Mouse (Mus musculus) cortical plate, adult 2 months (tissue): ENCODE data around the gene Pank4. TPM values are rescaled to one million over a fixed set of nuclear protein-coding genes. Genes with fewer than 3 reads are reported as not detected.

Experiments
- H3K27ac ChIP-seq: fragments of 200-500 bp; 2 replicates; pipeline ENCODE4 v1.5.1; 2012; ENCODE audit warnings: low read length, control low read depth, inconsistent platforms; ENCODE audit not compliant: insufficient read depth
- H3K4me1 ChIP-seq: fragments of 200-500 bp; 2 replicates; pipeline ENCODE4 v1.6.1; 2011; ENCODE audit warnings: low read length; ENCODE audit not compliant: control insufficient read depth, insufficient read depth
- H3K4me3 ChIP-seq: fragments of 200-500 bp; 2 replicates; pipeline ENCODE4 v1.5.1; 2011; ENCODE audit warnings: mild to moderate bottlenecking, low read length, control low read depth; ENCODE audit not compliant: insufficient read depth
- CTCF ChIP-seq: fragments of 200-500 bp; IDR thresholded peaks from 2 replicates; pipeline ENCODE4 v1.5.1; 2011; ENCODE audit warnings: mild to moderate bottlenecking, control low read depth, low read length; ENCODE audit not compliant: insufficient read depth; ENCODE audit errors: extremely low read depth
- POLR2A ChIP-seq: fragments of 200-500 bp; IDR thresholded peaks from 2 replicates; pipeline ENCODE4 v1.6.1; 2011; ENCODE audit warnings: mild to moderate bottlenecking, low read length, control low read depth; ENCODE audit not compliant: insufficient read depth; ENCODE audit errors: extremely low read depth
- polyA plus RNA-seq: library from polyadenylated mRNA; depleted of rRNA; stranded (reverse); fragments of >200 nt; gene quantifications from 2 replicates; pipeline ENCODE4 v1.2.3, GENCODE M21; 2012

The Pank4 gene
- polyA plus RNA-seq, 1 experiment: 64.5 TPM

DNA sequence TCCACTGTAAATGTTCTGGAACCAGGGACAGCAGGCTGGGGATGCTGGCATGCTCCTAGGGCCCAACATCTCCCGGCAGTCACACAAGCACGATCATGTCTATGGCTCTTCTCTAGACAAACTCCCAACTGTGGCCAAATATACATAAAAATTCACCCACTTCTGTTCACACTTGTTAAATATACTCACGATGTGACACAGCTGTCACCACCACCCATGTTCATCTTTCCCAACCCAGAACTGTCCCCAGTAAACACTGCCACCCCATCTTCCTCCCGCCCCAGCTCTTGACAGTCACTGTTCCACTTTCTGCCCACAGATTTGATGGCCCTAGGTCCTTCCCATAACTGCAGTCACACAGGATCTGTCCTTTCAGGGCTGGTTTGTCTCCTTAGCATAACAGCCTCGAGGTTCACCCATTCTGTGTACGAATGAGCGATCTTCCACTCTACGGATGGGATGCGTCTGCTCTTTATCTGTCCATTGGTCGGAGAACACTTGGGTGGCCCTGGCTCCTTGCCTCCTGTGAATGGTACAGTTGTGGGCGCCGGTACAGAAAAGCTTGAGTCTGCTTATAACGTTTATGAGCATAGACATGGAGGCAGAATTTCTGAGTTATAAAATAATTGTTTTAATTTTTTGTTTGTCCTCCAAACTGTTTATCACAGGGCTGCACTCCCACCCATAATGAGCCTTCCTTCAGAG, 6.5 kb upstream of the Pank4 start:
- H3K4me1 ChIP-seq: peaks cover 2% of the 10 kb centered on the region
- H3K27ac ChIP-seq: no peak overlapping the region
- TF ChIP-seq CTCF (no peak), POLR2A (no peak)
- no peak overlapping the region for H3K4me3 ChIP-seq

DNA sequence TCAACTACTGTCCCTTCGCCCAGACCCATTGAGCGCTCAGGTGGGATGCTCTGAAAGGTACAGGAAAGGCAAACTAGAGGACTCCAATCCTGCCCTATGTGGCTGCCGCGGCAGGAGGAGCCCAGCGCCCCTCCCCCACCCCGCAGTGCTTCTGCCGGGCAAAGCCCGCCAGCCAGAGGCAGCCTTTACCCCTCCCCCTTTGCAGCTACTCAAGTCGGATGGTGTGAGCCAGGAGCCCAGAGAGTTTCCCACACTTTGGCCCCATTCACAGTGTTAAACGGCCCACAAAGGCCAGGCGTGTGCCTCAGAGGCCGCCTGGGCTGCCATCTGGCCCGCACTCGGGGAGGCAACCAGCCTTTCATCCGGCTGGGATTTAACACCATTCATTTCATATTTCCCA, 5.8 kb upstream of the Pank4 start:
- H3K27ac ChIP-seq: no peak overlapping the region
- TF ChIP-seq CTCF (no peak), POLR2A (no peak)
- H3K4me3 ChIP-seq: no peak overlapping the region
- H3K4me1 ChIP-seq: peaks cover 2% of the 10 kb centered on the region

DNA sequence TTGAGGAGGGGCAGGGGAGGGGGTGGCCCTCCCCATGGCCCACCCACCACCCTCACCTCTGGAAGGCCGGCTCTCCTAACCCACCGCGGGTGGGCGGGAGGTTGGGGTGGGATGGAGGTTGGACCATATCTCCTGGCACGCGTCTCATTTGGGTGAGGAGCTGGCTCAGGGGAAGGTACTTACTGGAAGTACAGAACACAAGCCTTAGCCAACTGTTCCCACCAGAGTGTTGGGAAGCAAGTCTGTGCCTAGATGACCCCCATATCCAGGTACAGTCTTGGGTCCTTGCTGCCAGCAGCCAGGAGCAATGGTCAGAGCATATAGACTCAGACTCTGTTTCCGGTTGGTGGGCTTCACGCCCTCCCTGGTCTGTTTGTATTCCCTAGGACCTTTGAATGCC, 5.3 kb upstream of the Pank4 start:
- TF ChIP-seq CTCF: no peak
- no peak for TF ChIP-seq POLR2A
- Histone ChIP-seq H3K4me3 (no peak overlapping the region), H3K27ac (no peak overlapping the region), H3K4me1 (peaks cover 2% of the 10 kb centered on the region)

DNA sequence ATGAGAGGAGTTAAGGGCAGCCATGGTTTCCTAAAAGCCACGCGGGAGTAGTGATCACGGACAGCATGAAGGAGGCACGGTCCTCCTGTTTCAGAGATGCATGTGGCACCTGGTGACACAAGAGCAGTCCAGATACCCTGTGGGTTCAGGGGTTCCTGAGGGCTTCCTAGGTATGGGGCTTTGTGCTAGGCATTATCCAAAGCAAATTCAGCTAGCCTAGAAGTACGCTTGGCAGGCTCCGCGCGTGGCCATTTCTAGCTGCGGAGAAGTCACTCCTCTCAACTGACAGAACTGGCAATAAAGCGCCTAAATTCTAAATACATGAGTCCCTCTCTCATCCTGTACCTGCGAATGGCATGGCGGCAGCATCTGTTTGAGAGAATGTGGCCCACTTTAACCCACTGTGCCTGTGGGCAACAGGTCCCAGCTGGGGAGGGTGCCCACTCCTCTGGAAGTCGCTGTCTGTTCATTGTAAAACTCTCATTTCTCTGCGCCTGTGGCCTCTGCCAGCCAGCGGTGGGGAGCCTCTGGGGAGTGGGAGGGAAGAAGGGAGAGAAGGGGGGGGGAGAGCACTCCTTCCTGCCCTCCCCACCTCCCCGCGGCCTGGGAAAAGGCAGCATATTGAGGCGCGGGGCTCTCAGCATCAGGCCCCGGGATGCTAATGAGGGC, 3.8 kb upstream of the Pank4 start:
- 0 out of 2 replicates have a peak overlapping the region, but pooled peaks have one; percentile 62 for H3K27ac ChIP-seq

DNA sequence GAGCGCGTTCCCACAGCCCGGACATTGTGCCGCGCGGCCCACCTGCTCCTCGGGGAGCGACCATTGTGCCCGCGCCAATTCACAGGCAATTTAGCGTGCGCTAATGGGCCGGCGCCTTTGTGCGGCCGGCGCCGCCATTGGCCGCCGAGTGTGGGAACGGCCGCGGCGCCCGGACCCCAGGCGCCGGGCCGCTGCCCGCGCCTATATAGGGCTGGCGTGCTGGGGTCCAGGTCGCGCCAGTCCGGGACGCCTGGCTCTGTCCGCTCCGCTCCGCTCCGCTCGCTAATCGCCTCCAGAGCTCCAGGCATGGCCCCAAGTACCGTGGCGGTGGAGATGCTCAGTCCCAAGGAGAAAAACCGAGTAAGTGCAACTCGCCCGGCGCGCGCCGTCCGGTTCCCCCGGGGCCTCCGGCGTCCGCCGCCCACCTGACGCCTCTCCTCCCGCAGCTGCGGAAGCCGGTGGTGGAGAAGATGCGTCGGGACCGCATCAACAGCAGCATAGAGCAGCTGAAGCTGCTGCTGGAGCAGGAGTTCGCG, 3.2 kb upstream of the Pank4 start, which contains the start of gene Hes5:
Hes5 (plus strand) TSS at position 234 of the 536 bp plus-strand sequence.
- peaks cover 4% of the 10 kb centered on the region for H3K4me1 ChIP-seq
- TF ChIP-seq CTCF: no peak
- TF ChIP-seq POLR2A: peak; percentile 65
- peak within 1 kb of the TSS; percentile 93 for H3K4me3 ChIP-seq
- peak within 1 kb of the TSS; percentile 62 for H3K27ac ChIP-seq

More for the DNA sequence above, 3.8 kb upstream of the Pank4 start:
- peaks cover 3% of the 10 kb centered on the region for H3K4me1 ChIP-seq
- H3K4me3 ChIP-seq: peak overlapping the region; percentile 93
- no peak for TF ChIP-seq POLR2A
- TF ChIP-seq CTCF: no peak

DNA sequence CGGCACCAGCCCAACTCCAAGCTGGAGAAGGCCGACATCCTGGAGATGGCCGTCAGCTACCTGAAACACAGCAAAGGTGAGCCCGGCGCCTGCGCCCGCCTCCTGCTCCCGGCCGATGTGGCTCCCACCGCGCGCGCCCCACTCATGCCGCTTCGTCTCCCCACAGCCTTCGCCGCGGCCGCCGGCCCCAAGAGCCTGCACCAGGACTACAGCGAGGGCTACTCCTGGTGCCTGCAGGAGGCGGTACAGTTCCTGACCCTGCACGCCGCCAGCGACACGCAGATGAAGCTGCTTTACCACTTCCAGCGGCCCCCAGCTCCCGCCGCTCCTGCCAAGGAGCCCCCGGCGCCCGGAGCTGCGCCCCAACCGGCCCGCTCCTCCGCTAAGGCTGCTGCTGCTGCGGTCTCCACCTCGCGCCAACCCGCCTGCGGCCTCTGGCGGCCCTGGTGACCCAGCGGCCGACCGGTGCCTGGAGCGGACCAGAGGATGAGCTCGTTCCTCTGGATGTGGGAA, 2.6 kb upstream of the Pank4 start:
- Histone ChIP-seq H3K4me3 (peak overlapping the region; percentile 93), H3K4me1 (peaks cover 5% of the 10 kb centered on the region), H3K27ac (peak overlapping the region; percentile 62)
- TF ChIP-seq POLR2A (no peak), CTCF (no peak)

DNA sequence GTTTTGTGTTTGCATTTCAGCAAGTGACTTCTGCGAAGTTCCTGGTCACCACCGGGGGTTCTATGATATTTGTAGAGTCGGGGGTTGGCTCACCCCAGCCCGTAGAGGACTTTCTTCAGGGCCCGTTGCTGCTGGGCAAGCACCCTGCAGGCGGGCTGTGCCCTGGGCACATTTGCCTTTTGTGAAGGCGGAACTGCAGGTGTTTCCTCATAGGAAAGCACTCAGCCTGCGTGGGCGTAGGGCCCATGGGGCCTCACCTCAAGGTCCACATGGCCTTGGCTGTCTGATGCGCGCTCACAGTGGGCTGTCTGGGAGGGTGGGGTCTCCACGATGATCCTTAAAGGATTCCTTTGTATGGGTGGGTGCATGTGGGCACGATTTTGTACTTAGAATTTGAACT, 2.0 kb upstream of the Pank4 start:
- peak overlapping the region; percentile 62; the same call in 1 of the 2 replicates for H3K27ac ChIP-seq
- no peak for TF ChIP-seq CTCF
- TF ChIP-seq POLR2A: no peak
- H3K4me1 ChIP-seq: peaks cover 5% of the 10 kb centered on the region
- peak overlapping the region; percentile 93 for H3K4me3 ChIP-seq

DNA sequence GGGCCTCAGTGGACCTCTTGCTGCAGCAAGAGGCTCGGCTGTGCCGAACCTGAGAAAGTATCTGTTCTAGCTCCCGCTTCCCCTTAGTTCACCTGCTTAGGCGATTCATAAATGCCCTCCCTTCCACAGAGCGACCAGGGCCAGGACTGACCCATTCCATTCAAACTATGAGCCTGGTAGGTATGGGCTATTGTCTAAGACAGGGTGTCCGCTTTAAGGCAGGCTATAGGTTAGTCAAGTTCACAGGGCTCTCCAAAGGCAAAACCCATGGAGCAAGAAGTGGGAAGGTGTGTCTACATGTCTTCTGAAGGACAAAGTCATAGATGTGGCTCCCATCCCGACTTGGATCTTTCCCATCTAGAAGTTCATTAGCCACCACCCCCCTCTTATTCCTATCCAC, 1.2 kb upstream of the Pank4 start:
- H3K4me3 ChIP-seq: peak overlapping the region; percentile 93
- peaks cover 3% of the 10 kb centered on the region for H3K4me1 ChIP-seq
- TF ChIP-seq CTCF (no peak), POLR2A (no peak)
- peak overlapping the region; percentile 13; the same call in 1 of the 2 replicates for H3K27ac ChIP-seq

DNA sequence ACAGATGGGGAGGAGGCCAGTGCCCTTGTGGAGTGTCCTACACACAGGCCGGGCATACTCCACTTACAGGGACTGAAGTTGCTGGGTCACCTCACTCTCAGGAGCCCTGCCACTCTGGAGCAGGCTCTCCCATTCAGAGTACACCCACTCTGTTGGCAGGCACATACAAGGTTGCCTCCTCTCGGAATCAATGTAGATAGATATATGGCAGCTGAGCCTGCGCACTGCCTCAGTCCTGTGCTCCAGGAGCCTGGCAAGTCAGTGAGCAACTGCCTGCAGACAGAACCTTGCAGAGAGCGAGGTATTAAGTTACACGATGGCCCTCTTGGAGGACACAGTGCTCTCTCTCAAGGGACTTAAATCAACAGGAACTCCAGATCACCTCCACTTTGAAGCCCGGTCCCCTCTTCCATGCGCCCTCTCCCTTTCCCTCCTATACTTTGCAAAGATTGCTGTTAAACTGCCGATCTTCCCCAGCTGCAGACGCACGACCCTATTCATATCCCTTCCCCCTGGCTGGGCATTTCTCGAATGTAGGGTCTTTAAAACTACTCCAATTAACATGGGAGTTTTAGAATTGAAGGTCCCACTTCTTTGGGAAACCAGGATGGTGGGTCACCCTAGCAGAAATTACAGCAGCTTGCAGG, 610 bp upstream of the Pank4 start:
- H3K4me1 ChIP-seq: peaks cover 3% of the 10 kb centered on the region

More for the DNA sequence above, 610 bp upstream of the Pank4 start:
- TF ChIP-seq POLR2A: peak; percentile 49; the same call in 1 of the 2 replicates
- no peak for TF ChIP-seq CTCF
- Histone ChIP-seq H3K27ac (peak overlapping the region; percentile 70), H3K4me3 (peak overlapping the region; percentile 93)
